ENCODE assay signal across 1 mouse cellular context in genomic region chr5:114942766-114943130, GRCm38 (mm10).
TF ChIP-seq lines count a peak whose summit lies in the region.

No protein-coding gene starts in this region.

TF ChIP-seq in MEL, 35 proteins besides CTCF, POLR2A, EP300 and RAD21 (continued from another document):
- no peak for TF ChIP-seq POLR2AphosphoS5 (IDR thresholded peaks at IDR 0.05; ENCODE audit: borderline replicate concordance, low read depth, low read length)
